Mouse (Mus musculus) layer of hippocampus, postnatal 25 days (tissue): Measurements from ENCODE around the gene Ankrd11. TPM values are rescaled to one million over a fixed set of nuclear protein-coding genes. Genes with fewer than 3 reads are reported as not detected.
"Not testable (repeated sequence)": the region's sequence is repeated elsewhere in the genome, so short reads cannot be mapped to it uniquely, and the experiment has no call there.

Experiments
- DNase-seq, 2 experiments: peaks; one replicate each; pipeline ENCODE4 v3.0.0; 2022; ENCODE audit warnings: mixed read lengths in 2 of 2, low spot score in 1 of 2; ENCODE audit errors: extremely low spot score in 1 of 2
- total RNA-seq, 2 experiments: library from RNA; stranded (reverse); gene quantifications; 2 replicates each; pipeline ENCODE4 v1.2.3; 2021

The Ankrd11 gene
- total RNA-seq, 2 experiments from 2014 or later, result 147 to 171 TPM

- DNase-seq, result peak; percentile 35 to 46
Measured at GRCm38 (mm10) chr8:123041008-123041773, 886 bp downstream of the Ankrd11 start.

- no peak for DNase-seq
Measured at GRCm38 (mm10) chr8:123040110-123040650, 1.9 kb downstream of the Ankrd11 start.

GRCm38 (mm10) chr8:123039376-123040109 lies 2.5 kb downstream of the Ankrd11 start:
- no peak for DNase-seq

- DNase-seq, result no peak
Measured at GRCm38 (mm10) chr8:123038351-123038750, 3.7 kb downstream of the Ankrd11 start.

- no peak for DNase-seq
Measured at GRCm38 (mm10) chr8:123037487-123037886, 4.6 kb downstream of the Ankrd11 start.

GRCm38 (mm10) chr8:123036956-123037355 lies 5.1 kb downstream of the Ankrd11 start:
- DNase-seq, result no peak

- no peak for DNase-seq
Measured at GRCm38 (mm10) chr8:123034171-123034570, 7.9 kb downstream of the Ankrd11 start.

GRCm38 (mm10) chr8:123033431-123033830 lies 8.6 kb downstream of the Ankrd11 start:
- no peak for DNase-seq

GRCm38 (mm10) chr8:123032730-123033129 lies 9.3 kb downstream of the Ankrd11 start:
- DNase-seq, result no peak

- no peak for DNase-seq
Measured at GRCm38 (mm10) chr8:123031321-123031978, 10.6 kb downstream of the Ankrd11 start.

- not testable (repeated sequence) for DNase-seq
Measured at GRCm38 (mm10) chr8:123030091-123030490, 12.0 kb downstream of the Ankrd11 start.

GRCm38 (mm10) chr8:123027786-123028185 lies 14.3 kb downstream of the Ankrd11 start:
- no peak for DNase-seq

GRCm38 (mm10) chr8:123025951-123026351 lies 16.1 kb downstream of the Ankrd11 start:
- no peak for DNase-seq

- no peak for DNase-seq
Measured at GRCm38 (mm10) chr8:123024226-123024625, 17.9 kb downstream of the Ankrd11 start.

GRCm38 (mm10) chr8:123022727-123023126 lies 19.4 kb downstream of the Ankrd11 start:
- no peak for DNase-seq

- no peak for DNase-seq
Measured at GRCm38 (mm10) chr8:123021259-123021658, 20.8 kb downstream of the Ankrd11 start.

GRCm38 (mm10) chr8:123020859-123021258 lies 21.2 kb downstream of the Ankrd11 start:
- DNase-seq, result no peak

- DNase-seq, result no peak
Measured at GRCm38 (mm10) chr8:123020084-123020483, 22.0 kb downstream of the Ankrd11 start.

GRCm38 (mm10) chr8:123018484-123019164 lies 23.5 kb downstream of the Ankrd11 start:
- no peak for DNase-seq

GRCm38 (mm10) chr8:123017143-123017542 lies 24.9 kb downstream of the Ankrd11 start:
- no peak for DNase-seq
